Mouse (Mus musculus): ENCODE data around the gene Nkd1. TPM values are rescaled to one million over a fixed set of nuclear protein-coding genes. Genes with fewer than 3 reads are reported as not detected.

The Nkd1 gene
- polyA plus RNA-seq, 1 experiment = 2.9 TPM

DNA sequence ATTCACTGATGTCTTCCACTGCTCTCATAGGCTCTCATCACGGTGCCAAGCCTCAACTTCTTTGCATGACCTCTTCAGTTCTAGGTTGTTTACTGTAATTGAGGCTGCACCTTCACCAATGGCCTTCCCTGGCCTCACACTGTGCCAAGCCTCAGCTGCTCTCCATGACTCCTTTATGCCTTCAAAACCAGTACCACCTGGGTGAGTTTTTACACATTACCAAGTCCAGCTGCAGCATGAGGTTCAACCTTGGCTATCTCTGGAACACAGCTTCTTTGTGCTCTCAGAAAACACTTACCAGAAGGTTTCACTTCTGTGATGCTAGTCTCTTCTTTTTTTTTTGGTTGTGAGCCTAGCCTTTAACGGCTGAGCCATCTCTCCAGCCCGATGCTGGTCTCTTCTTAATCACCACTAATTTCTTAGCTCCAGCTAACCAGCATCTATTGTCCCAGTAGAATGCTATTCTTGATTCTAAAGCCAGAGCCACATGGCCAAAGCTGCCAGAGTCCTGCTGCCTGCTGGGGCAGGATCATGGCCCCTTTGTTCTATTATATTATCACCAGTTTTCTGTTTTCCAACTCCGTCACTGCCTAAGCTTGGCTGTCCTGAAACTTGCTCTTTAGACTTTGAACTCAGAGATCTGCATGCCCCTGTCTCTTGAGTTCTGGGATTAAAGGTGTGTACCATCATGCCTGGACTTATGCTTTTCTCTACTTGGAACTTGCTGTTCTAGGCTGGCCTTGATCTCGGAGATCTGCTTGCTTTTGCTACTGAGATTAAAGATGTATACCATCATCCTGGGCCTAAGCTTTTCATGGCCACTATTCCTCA, 121.8 kb downstream of the Nkd1 start:
- Histone ChIP-seq H3K4me3 (ENCODE audit: control insufficient read depth, low read depth, low read length) (no peak overlapping the region), H3K36me3 (ENCODE audit: control insufficient read depth, insufficient read depth, low read length) (no peaks in the 10 kb centered on the region), H3K27me3 (ENCODE audit: control insufficient read depth, insufficient read depth, low read length) (no peaks in the 10 kb centered on the region), H3K4me1 (ENCODE audit: control insufficient read depth, insufficient read depth, low read length) (peaks cover 13% of the 10 kb centered on the region), H3K27ac (ENCODE audit: control insufficient read depth, insufficient read depth, low read depth, low read length) (no peak overlapping the region)
- no peak for TF ChIP-seq CTCF (IDR thresholded peaks at IDR 0.05; ENCODE audit: control insufficient read depth, insufficient read depth, insufficient replicate concordance, low read depth, low read length)
- TF ChIP-seq POLR2A (IDR thresholded peaks at IDR 0.05; ENCODE audit: control insufficient read depth, low read depth, low read length) = no peak

Other genes starting within 250 kb of the Nkd1 start
- 4.6 and 5.4 TPM in 2 replicates for gene Adcy7, start 249.0 kb upstream of the Nkd1 start, polyA plus RNA-seq (2012; rRNA removed)
- gene Brd7, start 159.2 kb upstream of the Nkd1 start, polyA plus RNA-seq (2012; rRNA removed) = 27.2 and 30.7 TPM in 2 replicates
- 0.07 and 0.52 TPM in 2 replicates for gene Snx20, start 114.8 kb downstream of the Nkd1 start, polyA plus RNA-seq (2012; rRNA removed)
- gene Nod2, start 126.0 kb downstream of the Nkd1 start, polyA plus RNA-seq (2012; rRNA removed) = 0.26 and 0.27 TPM in 2 replicates
- gene Cyld, start 175.7 kb downstream of the Nkd1 start, polyA plus RNA-seq (2012; rRNA removed) = 4.4 TPM in 2 replicates